Mouse (Mus musculus): ENCODE measurements around the gene Krt19.
A peak's percentile ranks its signal among the peaks of the same experiment; 100 is the strongest.

The Krt19 gene

DNA sequence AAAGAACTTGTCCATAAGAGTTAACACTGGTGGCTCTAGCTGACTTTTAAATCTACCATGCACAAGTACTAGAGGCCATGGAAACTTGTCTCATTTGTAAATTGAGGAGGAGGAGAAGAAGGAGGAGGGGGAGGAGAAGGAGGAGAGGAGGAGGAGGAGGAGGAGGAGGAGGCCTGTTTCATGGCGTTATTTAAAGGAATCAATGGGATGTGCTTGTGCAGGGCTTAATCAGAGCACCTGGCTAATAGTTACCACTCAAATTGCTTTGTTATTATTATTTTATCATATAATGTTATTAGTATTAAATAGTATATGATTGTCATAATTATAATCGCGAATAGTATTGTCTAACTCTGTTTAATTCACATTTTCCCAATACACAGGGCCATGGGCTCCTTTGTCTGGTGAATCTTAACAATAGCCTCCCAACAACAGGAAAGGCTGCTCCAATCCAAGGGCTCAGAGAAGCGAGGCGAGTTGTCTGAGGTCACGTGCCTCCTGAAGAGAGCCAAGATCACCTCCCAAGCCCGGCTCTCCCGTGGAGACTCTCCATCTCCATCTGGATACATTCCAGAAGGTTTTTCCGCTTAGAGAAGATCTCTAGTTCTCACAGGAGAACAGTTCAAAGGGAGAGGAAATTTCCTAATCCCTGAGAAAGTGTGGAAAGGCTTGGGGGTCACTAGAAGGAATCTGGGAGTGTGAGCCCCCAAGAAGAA lies at the start of gene Krt19:
TSS of gene Krt19 (minus strand) at position 51 of the 716 bp plus-strand sequence.
- DNase-seq (ENCODE audit: low spot score in 2 of 2), result no peak

DNA sequence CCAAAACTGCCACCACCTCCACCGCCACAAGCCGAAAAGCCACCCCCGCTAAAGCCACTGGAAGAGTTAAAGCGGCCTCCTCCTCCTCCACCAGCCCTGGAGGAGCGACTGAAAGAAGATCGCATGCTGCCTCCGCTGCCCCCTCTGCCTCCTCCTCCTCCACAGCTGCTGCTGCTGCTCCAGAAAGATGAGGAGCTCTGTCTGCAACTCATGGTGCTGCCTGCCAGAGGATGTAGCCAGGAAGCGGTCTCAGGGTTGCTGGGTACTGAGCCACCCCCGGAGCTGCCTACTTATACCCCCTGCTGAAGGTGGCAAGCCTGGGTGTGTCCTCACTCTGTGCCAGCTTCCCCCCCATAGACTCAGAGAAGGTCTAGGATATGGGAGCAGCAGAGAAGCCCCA lies 44.5 kb upstream of the Krt19 start, which contains the start of gene Krt9:
TSS of gene Krt9 (minus strand) at position 255 of the 400 bp plus-strand sequence.
- DNase-seq (ENCODE audit: low spot score in 2 of 2), result peak in 1 of 2 experiments; percentile 61

DNA sequence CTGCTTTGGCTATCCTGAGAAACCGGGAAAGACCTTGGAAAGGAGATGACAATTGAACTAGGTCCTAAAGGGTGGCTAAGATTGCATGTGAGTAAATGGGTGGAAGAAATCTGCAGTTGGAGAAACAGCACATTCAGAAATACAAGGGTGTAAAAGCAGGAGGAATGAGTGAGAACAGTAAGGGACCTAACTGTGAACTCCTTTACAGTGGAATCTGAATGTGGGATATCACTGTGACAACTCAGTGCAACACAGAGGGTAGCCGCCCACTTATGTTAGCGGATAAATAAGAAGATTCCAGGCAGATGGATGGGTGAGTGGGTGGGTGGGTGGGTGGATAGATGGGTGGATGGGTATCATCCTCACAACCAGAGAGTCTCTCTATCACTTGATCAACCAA lies 43.4 kb upstream of the Krt19 start:
- DNase-seq (ENCODE audit: low spot score in 2 of 2), result no peak

DNA sequence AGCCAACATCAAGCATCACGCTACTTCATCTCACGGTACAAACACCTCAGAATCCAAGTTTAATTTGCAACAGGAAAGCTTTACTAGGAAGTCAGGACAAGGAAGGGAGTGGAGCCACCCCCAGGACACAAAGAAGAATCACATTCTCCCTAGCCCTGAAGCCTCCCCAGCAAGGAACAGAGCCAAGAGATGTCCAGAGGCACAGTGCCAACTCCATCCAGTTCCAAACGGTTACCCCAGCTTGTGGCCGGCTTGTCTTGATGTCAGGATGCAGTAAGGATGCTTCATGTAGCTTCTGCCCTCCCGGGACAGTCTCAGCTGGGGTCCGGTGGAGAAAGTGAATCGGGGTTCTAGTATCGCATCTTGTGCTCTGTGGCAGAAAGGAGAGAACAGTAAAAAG lies 38.3 kb upstream of the Krt19 start:
- DNase-seq (ENCODE audit: low spot score in 2 of 2), result no peak

DNA sequence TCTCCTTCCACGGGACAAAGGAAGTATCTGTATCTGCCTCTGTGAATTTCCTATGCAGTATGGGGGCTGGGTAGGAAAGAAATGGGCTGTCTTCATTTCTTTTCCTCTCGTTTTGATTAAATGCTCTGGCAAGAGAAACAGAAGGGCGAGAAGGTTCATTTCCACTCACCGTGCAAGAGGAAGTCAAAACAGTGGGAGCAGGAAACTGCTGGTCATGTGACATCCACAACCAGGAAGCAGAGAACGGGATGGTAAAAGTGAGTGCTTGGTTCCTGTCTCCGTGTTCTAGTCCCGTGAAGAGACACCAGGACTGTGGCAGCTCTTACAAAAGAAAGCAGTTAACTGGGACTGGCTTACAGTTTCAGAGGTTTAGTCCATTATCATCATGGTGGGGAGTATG lies 33.3 kb upstream of the Krt19 start:
- no peak for DNase-seq (ENCODE audit: low spot score in 2 of 2)

DNA sequence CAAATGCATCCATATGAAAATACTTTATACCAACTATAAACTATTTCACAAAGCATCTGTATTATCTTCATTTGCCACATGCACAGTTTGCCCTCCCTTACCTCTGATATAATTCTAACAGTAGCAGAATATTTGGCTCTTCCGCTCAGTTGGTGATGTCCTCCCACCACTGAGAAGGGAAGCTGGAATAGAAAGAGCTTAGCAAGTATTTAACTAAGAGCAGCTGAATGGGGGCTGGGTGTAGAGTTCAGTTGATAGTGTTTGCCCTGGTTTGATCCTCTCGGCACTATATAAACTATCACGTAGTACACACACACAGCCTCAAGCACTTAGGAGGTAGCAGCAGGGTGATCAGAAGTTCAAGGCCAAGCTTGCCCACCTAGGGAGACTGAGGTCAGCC lies 30.8 kb upstream of the Krt19 start:
- DNase-seq (ENCODE audit: low spot score in 2 of 2), result no peak

DNA sequence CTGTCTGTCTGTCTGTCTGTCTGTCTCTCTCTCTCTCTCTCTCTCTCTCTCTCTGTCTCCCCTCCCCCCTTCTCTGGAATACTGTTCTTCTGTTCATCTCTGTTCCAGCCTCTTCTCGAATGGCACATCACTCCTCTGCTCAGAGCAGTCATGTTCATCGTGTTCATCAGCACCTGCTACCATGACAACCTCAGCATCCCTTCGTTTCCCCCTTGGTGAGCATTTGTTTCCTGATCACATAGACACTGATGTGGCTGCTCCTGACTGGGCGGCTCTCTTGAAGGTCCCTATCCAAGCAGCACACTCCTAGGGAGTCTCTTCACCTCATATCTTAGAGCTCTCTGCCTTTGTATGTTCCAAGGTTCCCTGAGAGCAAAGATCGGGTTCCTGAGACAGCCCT lies 29.8 kb upstream of the Krt19 start:
- DNase-seq (ENCODE audit: low spot score in 2 of 2), result peak in 1 of 2 experiments; percentile 6

DNA sequence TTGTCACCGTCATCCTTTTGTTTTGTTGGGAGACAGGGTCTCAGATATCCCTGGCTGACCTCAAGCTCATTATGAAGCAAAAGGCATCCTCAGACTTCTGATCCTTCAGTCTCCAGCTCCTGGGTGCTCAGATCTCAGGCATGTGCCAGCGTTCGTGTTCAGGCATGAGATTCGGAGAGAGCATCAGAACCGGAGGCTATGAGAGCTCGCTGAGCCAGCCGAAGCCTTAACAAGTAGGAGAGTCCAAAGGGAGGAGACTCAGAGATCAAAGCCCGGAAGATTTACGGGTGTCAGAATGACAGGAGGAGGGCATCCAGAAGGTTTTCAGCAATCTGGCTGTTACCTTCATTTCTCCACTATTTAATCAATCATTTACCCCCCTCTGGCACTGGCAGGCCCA lies 28.3 kb upstream of the Krt19 start:
- no peak for DNase-seq (ENCODE audit: low spot score in 2 of 2)

DNA sequence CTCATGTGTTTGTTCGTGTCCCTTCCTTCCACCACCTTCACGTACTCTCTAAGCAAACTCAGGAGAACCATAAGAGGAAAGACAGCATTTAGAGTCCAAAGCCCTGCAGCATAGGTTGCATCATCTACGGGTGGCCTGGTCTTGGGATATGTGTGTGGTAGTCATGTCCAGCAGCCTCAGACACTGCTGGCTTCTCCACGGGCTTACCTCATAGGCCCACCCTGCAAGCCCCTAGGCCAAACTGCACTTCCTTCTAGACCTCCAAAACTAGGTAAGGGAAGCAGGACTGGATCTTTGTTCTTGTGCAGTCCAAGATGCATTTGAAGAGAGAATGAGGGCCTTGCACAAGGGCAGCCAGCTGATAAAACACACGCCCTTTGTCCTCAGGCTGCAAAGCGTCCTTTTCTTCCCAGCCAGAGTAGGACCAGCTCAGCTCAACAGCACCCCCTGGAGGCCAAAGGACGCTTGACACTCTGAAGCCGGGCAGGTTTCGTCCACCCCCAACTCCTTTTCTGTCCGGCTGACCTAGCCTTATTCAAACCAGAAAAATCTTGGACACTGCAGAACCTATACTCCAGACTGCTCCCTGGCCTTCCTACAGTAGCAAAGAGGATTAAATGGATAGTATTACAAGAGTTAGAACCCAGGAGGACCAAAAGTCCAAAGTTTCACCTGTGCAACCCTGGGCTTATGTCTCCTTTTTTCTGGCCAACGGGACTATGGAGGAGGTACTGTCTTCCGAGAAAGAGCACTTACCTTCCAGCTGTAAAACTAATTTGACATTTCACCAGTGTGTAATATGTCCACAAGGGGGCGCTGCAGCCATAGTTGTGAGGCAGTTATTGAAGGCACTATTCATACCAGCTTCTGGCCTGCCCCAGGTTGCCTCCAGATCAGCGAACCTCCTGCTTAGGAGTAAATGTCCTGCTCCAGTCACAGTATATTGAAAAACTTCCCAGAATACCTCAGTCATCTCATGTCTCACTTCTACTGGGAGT lies 20.6 kb upstream of the Krt19 start:
- DNase-seq (ENCODE audit: low spot score in 2 of 2), result peak in 1 of 2 experiments; percentile 79

DNA sequence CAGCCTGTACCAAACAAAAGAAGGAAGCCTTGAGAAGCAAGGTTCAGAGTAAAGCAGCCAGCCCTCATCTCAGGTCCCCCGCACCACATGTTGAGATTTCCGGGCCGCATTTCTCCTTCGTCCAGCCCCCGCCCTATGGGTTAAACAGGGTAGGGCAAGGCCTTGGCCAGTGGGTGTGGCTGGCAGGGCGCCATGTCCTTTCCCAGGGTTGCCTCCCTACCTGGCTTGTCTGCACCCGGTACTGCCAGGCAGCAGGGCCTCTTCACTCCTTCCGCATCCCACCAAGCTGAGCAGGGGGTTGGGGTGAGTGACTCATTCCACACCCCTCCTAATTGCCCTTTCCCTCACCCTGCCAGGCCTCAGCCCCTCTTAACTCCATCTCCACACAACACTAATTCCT lies 19.6 kb upstream of the Krt19 start:
- DNase-seq (ENCODE audit: low spot score in 2 of 2), result no peak

DNA sequence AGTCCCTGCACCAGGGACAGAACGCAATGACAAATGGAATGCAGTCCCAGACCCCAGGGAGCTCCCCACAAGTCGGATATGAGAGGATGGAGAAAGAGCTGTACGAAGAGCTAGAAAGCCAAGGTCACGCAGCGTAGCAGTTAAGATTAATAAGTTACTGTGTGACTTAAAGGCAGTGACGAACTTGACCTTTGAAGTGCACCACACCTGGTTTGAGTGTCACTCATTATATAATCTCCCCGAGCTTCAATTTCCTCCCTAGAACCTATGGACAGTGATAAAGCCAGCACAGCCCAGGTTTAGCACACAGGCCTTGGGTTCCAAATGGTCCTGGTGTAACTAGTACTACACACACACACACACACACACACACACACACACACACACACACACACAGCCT lies 15.9 kb upstream of the Krt19 start:
- no peak for DNase-seq (ENCODE audit: low spot score in 2 of 2)

DNA sequence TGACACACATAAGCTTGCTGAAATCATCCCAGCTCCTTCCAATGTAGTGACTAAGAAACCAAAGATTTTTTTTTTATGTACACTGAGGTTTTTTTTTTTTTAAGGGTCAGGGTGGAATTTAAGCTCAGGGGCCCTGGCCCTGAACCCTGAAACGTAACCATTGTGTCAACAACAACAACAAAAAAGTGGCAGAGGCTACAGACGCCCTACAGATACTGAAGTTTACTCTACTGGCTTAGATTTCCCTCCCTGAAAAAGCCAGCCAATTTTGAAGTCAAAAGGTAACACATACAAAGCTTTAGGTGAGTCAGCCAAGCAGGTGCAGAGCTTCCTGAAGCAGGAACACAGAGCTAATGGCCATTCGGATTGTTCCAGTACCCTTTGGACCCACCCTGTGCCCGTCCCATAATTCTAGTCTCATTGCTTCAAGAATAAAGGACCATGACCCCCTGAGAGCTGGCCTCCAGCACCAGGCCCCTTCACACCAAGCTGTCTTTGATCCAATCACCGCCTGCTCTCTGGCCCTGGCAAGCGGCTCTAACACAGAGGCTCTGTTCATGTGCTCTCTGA lies 9.5 kb upstream of the Krt19 start:
- no peak for DNase-seq (ENCODE audit: low spot score in 2 of 2)

DNA sequence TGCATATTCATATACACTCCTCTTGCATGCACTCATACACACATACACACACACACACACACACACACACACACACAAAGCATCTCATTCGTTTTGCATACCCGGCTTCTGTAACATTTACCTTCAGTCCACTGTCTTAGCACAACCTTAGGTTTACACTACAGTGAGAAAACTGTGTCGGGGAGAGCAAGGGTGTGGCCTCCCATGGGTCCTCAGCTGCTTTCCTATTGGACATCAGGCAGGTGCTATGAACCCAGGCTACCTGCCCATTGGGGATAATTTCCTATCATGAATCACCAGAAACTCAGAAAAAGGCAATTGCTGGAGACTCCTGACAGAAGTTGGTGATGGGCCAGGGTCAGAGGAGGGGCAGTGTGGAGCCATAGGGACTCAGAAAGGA lies 8.9 kb upstream of the Krt19 start:
- DNase-seq (ENCODE audit: low spot score in 2 of 2), result no peak

DNA sequence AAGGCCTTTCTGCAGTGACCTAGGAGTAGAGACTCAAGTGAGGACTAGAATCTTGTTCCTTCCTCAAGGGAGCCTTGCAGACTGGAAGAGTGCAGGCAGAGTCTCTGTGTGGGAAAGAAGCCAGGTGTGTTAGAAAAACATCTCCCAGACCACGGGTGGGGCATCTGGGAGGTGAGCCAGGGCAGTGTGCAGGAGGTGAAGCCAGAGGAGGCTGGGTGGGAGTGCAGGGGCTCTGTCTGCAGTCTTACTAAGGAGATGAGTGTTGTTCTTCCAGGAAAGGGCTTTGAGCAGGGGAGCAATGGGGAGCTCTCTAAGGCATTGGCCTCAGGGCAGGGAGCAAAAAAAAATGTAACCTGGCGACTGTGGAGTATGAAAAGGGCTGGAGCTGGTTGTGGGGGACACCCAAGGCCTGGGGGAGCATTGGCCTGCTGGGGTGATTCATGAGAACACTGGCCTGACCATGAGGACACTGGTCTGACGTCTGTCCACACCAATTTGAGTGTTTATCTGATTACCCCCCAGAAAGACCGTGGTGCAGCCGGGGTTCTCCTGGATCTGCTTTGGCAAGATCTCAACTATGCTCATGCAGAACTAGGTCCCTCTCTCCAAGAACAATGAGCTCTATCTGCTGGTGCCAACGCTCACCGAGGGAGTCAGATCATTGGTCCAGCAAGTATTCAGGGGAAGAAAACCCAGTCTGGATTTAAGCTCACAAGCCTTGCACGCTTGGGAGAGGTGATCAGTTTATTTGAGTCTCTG lies 7.2 kb upstream of the Krt19 start:
- no peak for DNase-seq (ENCODE audit: low spot score in 2 of 2)

DNA sequence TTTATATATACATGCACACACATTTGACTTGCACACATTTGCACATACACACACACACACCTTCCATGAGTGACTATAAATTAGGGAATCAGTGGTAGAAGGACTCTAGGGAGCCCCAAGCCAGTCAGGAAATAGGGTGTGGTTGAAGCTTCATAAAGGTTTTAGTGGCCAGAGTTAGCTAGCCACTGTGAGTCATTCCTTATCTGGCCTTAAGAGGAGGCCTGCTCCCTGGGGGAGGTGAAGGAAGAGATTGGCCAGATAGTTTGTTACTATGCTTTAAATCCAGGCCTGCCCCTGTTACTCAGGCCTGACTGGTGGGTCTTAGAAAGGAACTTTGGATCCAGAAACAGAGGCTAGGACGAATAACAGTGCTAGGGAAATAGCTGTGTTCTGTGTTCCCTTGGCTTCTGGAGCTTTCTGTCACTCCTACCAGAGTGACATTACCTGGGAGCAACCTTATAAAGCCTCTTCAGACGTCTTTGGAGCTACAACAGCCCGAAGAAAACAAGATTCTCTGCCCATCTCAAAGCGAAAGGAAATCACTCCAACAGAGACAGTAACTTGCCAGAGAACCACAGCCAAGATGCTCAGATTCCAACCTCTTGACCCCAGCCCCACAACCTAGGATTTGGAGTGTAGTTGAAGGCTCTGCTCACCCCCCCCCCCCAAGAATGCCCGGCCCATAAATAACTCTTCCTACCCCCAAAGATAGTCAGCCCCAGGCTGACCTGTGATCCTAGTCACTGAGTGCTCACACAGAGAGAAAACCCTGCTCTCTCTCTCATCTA lies 705 bp downstream of the Krt19 start:
- DNase-seq (ENCODE audit: low spot score in 2 of 2), result no peak

DNA sequence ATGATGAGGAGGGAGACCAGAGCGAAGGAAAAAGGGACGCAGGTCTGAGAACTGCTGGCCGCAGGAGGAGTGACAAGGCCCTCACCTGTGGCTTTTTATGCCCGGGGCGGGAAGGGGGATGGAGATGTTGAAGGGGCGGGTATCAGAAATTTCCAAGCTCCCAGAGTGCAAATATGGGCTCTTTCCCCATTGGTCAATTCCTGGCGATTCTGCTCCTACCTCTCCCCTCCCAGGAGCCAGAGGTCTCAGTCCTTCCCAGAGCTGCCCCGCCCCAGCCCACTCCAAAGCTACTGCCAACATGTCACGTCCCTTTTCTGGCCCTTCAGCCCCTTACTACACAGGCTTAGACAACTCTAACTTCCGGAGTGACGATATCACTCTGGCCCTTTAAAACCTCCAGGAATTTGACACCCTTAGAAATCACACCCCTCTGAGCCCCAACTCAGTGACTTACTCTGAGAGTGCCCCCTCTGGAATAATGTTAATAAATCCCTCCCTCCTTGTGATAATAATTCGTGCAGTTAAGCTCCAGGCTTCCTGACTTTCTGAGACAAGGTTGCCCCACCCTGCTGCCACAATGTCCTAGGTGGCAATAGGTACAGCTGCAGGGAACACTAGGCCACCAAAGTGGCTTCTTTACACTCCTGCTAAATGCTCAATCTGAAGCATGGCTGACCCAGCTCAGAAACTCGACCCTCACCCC lies 2.5 kb downstream of the Krt19 start:
- no peak for DNase-seq (ENCODE audit: low spot score in 2 of 2)

DNA sequence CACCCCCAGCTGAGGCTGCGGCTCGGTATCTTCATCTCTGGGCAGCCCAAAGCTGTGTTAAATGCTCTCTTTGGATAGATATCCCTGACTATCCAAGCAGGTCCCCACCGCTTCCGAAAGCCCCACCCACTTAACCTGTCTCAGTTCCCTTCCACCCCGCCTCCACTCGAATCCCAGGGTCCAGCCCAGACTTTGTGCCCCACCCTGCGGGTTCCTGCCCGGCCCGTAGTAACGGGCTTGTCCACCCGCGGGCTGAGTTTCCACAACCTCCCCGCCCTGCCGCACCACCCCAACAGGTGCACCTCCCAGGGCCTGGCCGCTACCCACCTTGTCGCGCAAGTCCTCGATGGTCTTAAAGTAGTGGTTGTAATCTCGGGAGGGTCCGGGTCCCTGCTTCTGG lies 3.4 kb downstream of the Krt19 start:
- no peak for DNase-seq (ENCODE audit: low spot score in 2 of 2)

DNA sequence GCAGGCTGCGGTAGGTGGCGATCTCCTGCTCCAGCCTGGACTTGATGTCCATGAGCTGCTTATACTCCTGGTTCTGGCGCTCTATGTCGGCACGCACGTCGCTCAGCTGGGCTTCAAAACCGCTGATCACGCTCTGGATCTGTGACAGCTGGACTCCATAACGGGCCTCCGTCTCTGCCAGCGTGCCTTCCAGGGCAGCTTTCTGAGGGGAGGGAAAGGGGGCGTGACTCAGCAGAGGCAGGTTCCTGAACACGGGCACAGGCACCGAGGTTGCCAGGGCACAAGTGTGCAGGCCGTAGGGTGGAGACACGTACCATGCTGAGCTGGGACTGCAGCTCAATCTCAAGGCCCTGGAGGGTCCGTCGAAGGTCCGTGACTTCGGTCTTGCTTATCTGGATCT lies 7.5 kb downstream of the Krt19 start:
- no peak for DNase-seq (ENCODE audit: low spot score in 2 of 2)

DNA sequence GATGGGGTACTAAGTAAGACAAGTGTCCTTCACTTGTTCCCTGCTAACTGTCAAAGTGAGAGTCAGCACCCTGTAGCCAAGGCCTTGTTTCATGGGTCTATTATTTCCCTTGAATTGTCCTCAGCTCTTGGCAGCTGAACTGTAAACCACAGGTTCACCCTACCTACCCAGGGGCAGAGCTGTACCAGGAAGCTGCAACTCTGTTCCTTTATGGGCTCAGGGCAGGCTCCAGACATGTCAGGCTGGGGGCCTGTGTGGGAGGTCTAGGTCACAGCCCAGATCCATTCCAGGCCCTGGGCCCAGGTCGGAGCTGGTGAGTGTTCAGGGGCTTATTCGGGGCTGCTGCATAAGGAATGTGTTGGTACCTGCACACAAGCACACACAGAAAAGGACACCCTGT lies 9.1 kb downstream of the Krt19 start:
- no peak for DNase-seq (ENCODE audit: low spot score in 2 of 2)

DNA sequence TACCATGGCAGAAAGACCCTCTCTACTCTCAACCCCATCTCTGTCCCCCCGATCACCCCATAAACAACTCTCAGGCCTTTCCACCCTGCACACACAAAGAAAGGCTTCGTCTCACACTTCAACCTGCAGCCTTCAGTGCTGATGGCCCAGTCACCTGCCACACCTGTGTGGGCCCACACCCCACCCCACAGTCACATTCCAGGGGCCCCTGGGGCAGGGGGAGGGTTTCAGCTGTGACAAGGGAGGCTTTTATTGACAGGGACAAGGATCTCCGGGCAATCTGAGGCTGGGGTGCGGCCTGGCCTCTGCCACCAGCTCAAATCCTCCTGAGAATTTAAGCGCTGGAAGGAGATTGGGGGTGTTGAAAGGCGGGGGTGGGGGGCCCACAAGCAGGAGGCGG lies 9.7 kb downstream of the Krt19 start:
- DNase-seq (ENCODE audit: low spot score in 2 of 2), result no peak
